Mouse (Mus musculus): Measurements from ENCODE around the gene Pard3. TPM values are rescaled to one million over a fixed set of nuclear protein-coding genes. Genes with fewer than 3 reads are reported as not detected.

Gene Pard3
- polyA plus RNA-seq, 1 experiment from 2014 or later, result 7.0 TPM

GRCm38 (mm10) chr8:127058759-127059158 is 4.9 kb upstream of the Pard3 start:
- Histone ChIP-seq H3K4me2 (ENCODE audit: low read depth, low read length) (no peak overlapping the region), H3K36me3 (ENCODE audit: control insufficient read depth, insufficient read depth) (no peaks in the 10 kb centered on the region), H3K9ac (ENCODE audit: low read depth, low read length) (no peak overlapping the region), H3K27me3 (ENCODE audit: control insufficient read depth, insufficient read depth, low read depth, low read length) (peaks cover 15% of the 10 kb centered on the region), H3K9me3 (replicated peaks; ENCODE audit: control insufficient read depth, low read length) (no peaks in the 10 kb centered on the region), H3K4me1 (ENCODE audit: control insufficient read depth, low read depth, low read length) (peaks cover 3% of the 10 kb centered on the region; the same call in 1 of the 2 replicates), H3K4me3 (ENCODE audit: low read depth, low read length) (no peak overlapping the region), H3K27ac (ENCODE audit: low read length) (no peak overlapping the region)
- ATAC-seq (ENCODE audit: low read depth), result no peak
- 70% methylated on average over 2 of the region's 2 CpGs for WGBS (ENCODE audit: insufficient replicate concordance)

GRCm38 (mm10) chr8:127059826-127060225 is 3.9 kb upstream of the Pard3 start:
- Histone ChIP-seq H3K9ac (ENCODE audit: low read depth, low read length) (no peak overlapping the region), H3K4me2 (ENCODE audit: low read depth, low read length) (no peak overlapping the region), H3K4me1 (ENCODE audit: control insufficient read depth, low read depth, low read length) (peaks cover 3% of the 10 kb centered on the region; the same call in 1 of the 2 replicates), H3K27me3 (ENCODE audit: control insufficient read depth, insufficient read depth, low read depth, low read length) (peaks cover 25% of the 10 kb centered on the region), H3K36me3 (ENCODE audit: control insufficient read depth, insufficient read depth) (no peaks in the 10 kb centered on the region), H3K9me3 (replicated peaks; ENCODE audit: control insufficient read depth, low read length) (no peaks in the 10 kb centered on the region), H3K4me3 (ENCODE audit: low read depth, low read length) (no peak overlapping the region), H3K27ac (ENCODE audit: low read length) (no peak overlapping the region)
- WGBS (ENCODE audit: insufficient replicate concordance), result 28% methylated on average over 2 of the region's 2 CpGs
- ATAC-seq (ENCODE audit: low read depth), result no peak

- 1% methylated on average over 79 of the region's 80 CpGs for WGBS (ENCODE audit: insufficient replicate concordance)
- Histone ChIP-seq H3K4me2 (ENCODE audit: low read depth, low read length) (peak overlapping the region; percentile 47), H3K4me1 (ENCODE audit: control insufficient read depth, low read depth, low read length) (peaks cover 7% of the 10 kb centered on the region), H3K27me3 (ENCODE audit: control insufficient read depth, insufficient read depth, low read depth, low read length) (peaks cover 39% of the 10 kb centered on the region), H3K36me3 (ENCODE audit: control insufficient read depth, insufficient read depth) (no peaks in the 10 kb centered on the region), H3K9me3 (replicated peaks; ENCODE audit: control insufficient read depth, low read length) (no peaks in the 10 kb centered on the region), H3K4me3 (ENCODE audit: low read depth, low read length) (peak overlapping the region; percentile 63), H3K27ac (ENCODE audit: low read length) (peak overlapping the region; percentile 77), H3K9ac (ENCODE audit: low read depth, low read length) (peak overlapping the region; percentile 68)
- peak; percentile 33 for ATAC-seq (ENCODE audit: low read depth)
Measured at GRCm38 (mm10) chr8:127064361-127065112, 844 bp downstream of the Pard3 start.

GRCm38 (mm10) chr8:127065113-127065473 is 1.4 kb downstream of the Pard3 start:
- peak overlapping the region; percentile 63 for H3K4me3 ChIP-seq (ENCODE audit: low read depth, low read length)
- H3K4me2 ChIP-seq (ENCODE audit: low read depth, low read length), result peak overlapping the region; percentile 47
- WGBS (ENCODE audit: insufficient replicate concordance), result 9% methylated on average over 10 of the region's 10 CpGs
- no peaks in the 10 kb centered on the region for H3K36me3 ChIP-seq (ENCODE audit: control insufficient read depth, insufficient read depth)
- peaks cover 7% of the 10 kb centered on the region for H3K4me1 ChIP-seq (ENCODE audit: control insufficient read depth, low read depth, low read length)
- H3K27me3 ChIP-seq (ENCODE audit: control insufficient read depth, insufficient read depth, low read depth, low read length), result peaks cover 39% of the 10 kb centered on the region
- peak overlapping the region; percentile 77 for H3K27ac ChIP-seq (ENCODE audit: low read length)
- peak overlapping the region; percentile 68 for H3K9ac ChIP-seq (ENCODE audit: low read depth, low read length)
- H3K9me3 ChIP-seq (replicated peaks; ENCODE audit: control insufficient read depth, low read length), result no peaks in the 10 kb centered on the region
- no peak for ATAC-seq (ENCODE audit: low read depth)

GRCm38 (mm10) chr8:127065791-127066190 is 2.1 kb downstream of the Pard3 start:
- ATAC-seq (ENCODE audit: low read depth), result no peak
- H3K27me3 ChIP-seq (ENCODE audit: control insufficient read depth, insufficient read depth, low read depth, low read length), result peaks cover 39% of the 10 kb centered on the region

GRCm38 (mm10) chr8:127066501-127066900 is 2.8 kb downstream of the Pard3 start:
- peaks cover 7% of the 10 kb centered on the region for H3K4me1 ChIP-seq (ENCODE audit: control insufficient read depth, low read depth, low read length)
- peak overlapping the region; percentile 61 for H3K27ac ChIP-seq (ENCODE audit: low read length)
- H3K27me3 ChIP-seq (ENCODE audit: control insufficient read depth, insufficient read depth, low read depth, low read length), result peaks cover 39% of the 10 kb centered on the region
- no peaks in the 10 kb centered on the region for H3K9me3 ChIP-seq (replicated peaks; ENCODE audit: control insufficient read depth, low read length)
- no peaks in the 10 kb centered on the region for H3K36me3 ChIP-seq (ENCODE audit: control insufficient read depth, insufficient read depth)
- no peak overlapping the region for H3K4me3 ChIP-seq (ENCODE audit: low read depth, low read length)
- ATAC-seq (ENCODE audit: low read depth), result no peak
- H3K9ac ChIP-seq (ENCODE audit: low read depth, low read length), result no peak overlapping the region
- no peak overlapping the region for H3K4me2 ChIP-seq (ENCODE audit: low read depth, low read length)

More at GRCm38 (mm10) chr8:127065791-127066190, 2.1 kb downstream of the Pard3 start:
- Histone ChIP-seq H3K9ac (ENCODE audit: low read depth, low read length) (no peak overlapping the region), H3K9me3 (replicated peaks; ENCODE audit: control insufficient read depth, low read length) (no peaks in the 10 kb centered on the region), H3K27ac (ENCODE audit: low read length) (peak overlapping the region; percentile 61; the same call in 1 of the 2 replicates), H3K4me3 (ENCODE audit: low read depth, low read length) (peak overlapping the region; percentile 63), H3K4me1 (ENCODE audit: control insufficient read depth, low read depth, low read length) (peaks cover 7% of the 10 kb centered on the region), H3K36me3 (ENCODE audit: control insufficient read depth, insufficient read depth) (no peaks in the 10 kb centered on the region), H3K4me2 (ENCODE audit: low read depth, low read length) (peak overlapping the region; percentile 47)
- WGBS (ENCODE audit: insufficient replicate concordance), result 44% methylated on average over 1 of the region's 1 CpGs

GRCm38 (mm10) chr8:127068719-127069118 is 5.0 kb downstream of the Pard3 start:
- no peak overlapping the region for H3K9ac ChIP-seq (ENCODE audit: low read depth, low read length)
- H3K36me3 ChIP-seq (ENCODE audit: control insufficient read depth, insufficient read depth), result no peaks in the 10 kb centered on the region
- H3K4me2 ChIP-seq (ENCODE audit: low read depth, low read length), result no peak overlapping the region
- H3K9me3 ChIP-seq (replicated peaks; ENCODE audit: control insufficient read depth, low read length), result no peaks in the 10 kb centered on the region
- no peak overlapping the region for H3K27ac ChIP-seq (ENCODE audit: low read length)
- peaks cover 25% of the 10 kb centered on the region for H3K27me3 ChIP-seq (ENCODE audit: control insufficient read depth, insufficient read depth, low read depth, low read length)
- peaks cover 4% of the 10 kb centered on the region for H3K4me1 ChIP-seq (ENCODE audit: control insufficient read depth, low read depth, low read length)
- WGBS (ENCODE audit: insufficient replicate concordance), result 43% methylated on average over 3 of the region's 3 CpGs
- ATAC-seq (ENCODE audit: low read depth), result no peak
- no peak overlapping the region for H3K4me3 ChIP-seq (ENCODE audit: low read depth, low read length)

GRCm38 (mm10) chr8:127070225-127070624 is 6.5 kb downstream of the Pard3 start:
- ATAC-seq (ENCODE audit: low read depth), result no peak
- H3K4me2 ChIP-seq (ENCODE audit: low read depth, low read length), result no peak overlapping the region
- 67% methylated on average over 3 of the region's 3 CpGs for WGBS (ENCODE audit: insufficient replicate concordance)
- H3K9me3 ChIP-seq (replicated peaks; ENCODE audit: control insufficient read depth, low read length), result no peaks in the 10 kb centered on the region
- no peak overlapping the region for H3K9ac ChIP-seq (ENCODE audit: low read depth, low read length)
- peaks cover 4% of the 10 kb centered on the region for H3K4me1 ChIP-seq (ENCODE audit: control insufficient read depth, low read depth, low read length)
- H3K36me3 ChIP-seq (ENCODE audit: control insufficient read depth, insufficient read depth), result no peaks in the 10 kb centered on the region
- H3K27ac ChIP-seq (ENCODE audit: low read length), result no peak overlapping the region
- H3K27me3 ChIP-seq (ENCODE audit: control insufficient read depth, insufficient read depth, low read depth, low read length), result peaks cover 10% of the 10 kb centered on the region
- H3K4me3 ChIP-seq (ENCODE audit: low read depth, low read length), result no peak overlapping the region

GRCm38 (mm10) chr8:127073052-127073618 is 9.4 kb downstream of the Pard3 start:
- WGBS (ENCODE audit: insufficient replicate concordance), result 47% methylated on average over 5 of the region's 5 CpGs
- Histone ChIP-seq H3K4me2 (ENCODE audit: low read depth, low read length) (no peak overlapping the region), H3K36me3 (ENCODE audit: control insufficient read depth, insufficient read depth) (no peaks in the 10 kb centered on the region), H3K4me3 (ENCODE audit: low read depth, low read length) (no peak overlapping the region), H3K27me3 (ENCODE audit: control insufficient read depth, insufficient read depth, low read depth, low read length) (no peaks in the 10 kb centered on the region), H3K27ac (ENCODE audit: low read length) (0 out of 2 replicates have a peak overlapping the region, but pooled peaks have one; percentile 50), H3K9me3 (replicated peaks; ENCODE audit: control insufficient read depth, low read length) (no peaks in the 10 kb centered on the region), H3K4me1 (ENCODE audit: control insufficient read depth, low read depth, low read length) (peaks cover 2% of the 10 kb centered on the region), H3K9ac (ENCODE audit: low read depth, low read length) (no peak overlapping the region)
- peak; percentile 41; the same call in 1 of the 2 replicates for ATAC-seq (ENCODE audit: low read depth)

All from liver, embryonic 16.5 days (tissue).